Mouse (Mus musculus) monocyte, adult 5-6 weeks (primary cell): ENCODE measurements around the gene Olfr1062. TPM values are rescaled to one million over a fixed set of nuclear protein-coding genes. Genes with fewer than 3 reads are reported as not detected.
"Not testable (repeated sequence)": the region's sequence is repeated elsewhere in the genome, so short reads cannot be mapped to it uniquely, and the experiment has no call there.

Experiments used
- ATAC-seq: fragments of 153-309, 156-312 bp; replicated peaks from 2 replicates; pipeline ENCODE4 v1.8.0; 2017; ENCODE audit warnings: mild to moderate bottlenecking; ENCODE audit not compliant: low TSS enrichment, insufficient number of reproducible peaks, severe bottlenecking, poor library complexity, low FRiP score
- total RNA-seq: library from RNA; stranded (forward); fragments of 200-1000, 200-491, 200-594 nt; gene quantifications from 3 replicates; pipeline ENCODE4 v1.2.3, GENCODE M21; 2017

Olfr1062 gene
- total RNA-seq = not detected in 3 replicates

DNA sequence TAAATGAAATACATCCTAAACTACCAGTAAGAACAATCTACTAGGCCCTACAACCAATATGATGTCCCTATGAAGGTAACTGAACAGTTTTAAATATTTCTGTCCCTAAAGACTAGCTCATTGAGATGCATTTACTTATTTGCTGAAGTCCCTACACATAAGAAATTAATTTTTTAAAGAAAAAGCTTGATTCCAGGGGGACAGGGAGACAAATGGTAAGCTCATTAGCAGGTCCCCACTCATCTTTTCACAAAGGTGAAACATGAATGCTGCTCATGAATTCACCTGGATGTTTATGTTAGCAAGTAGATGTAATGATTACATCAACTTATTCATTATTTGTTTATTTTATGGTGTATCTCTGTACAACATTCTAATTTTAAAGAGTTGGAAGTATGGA lies at the start of gene Olfr1062:
Gene Olfr1062 (minus strand): TSS at position 101 of the 400 bp plus-strand sequence.
- ATAC-seq = not testable (repeated sequence)

DNA sequence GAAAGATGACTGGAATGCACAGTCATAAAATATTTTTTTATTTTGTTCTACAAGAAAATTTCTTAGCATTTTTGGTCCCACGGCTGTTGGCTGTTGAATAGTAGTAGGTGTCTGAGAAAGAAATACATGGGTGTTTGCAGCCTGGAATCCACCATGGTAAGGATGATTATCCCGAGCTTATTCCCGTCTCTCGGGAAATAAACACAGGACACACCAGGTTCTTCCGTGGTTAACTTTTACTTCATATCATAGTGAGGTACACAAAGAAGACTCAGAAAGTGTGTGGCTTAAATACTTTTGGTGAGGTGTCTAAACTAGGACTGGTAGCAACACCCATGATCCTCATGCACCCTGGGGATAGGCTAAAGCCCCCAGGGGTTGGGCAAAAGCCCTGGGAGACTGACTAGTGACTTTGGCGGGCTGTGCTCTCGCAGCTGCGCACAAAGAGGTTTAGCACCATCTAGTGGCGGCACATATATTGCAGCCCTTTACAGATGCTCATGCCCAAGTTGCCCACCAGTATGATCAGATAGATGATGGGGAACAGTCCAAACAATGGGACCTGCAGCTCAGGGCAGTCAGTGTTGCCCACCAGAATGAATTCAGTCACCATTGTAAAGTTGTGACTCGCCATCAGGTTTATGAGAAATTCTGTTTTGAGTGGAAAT lies 38.0 kb upstream of the Olfr1062 start:
- no peak for ATAC-seq

DNA sequence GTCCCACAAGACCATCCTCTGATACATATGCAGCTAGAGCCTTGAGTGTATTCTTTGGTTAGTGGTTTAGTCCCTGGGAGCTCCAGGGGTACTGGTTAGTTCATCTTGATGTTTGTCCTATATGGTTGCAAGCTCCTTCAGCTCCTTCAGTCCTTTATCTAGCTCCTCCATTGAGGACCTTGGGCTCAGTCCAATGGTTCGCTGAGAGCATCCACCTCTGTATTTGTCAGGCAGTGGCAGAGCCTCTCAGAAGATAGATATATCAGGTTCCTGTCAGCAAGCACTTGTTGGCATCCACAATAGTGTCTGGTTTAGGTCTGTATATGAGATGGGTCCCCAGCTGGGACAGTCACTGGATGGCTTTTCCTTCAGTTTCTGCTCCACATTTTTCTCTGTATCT lies 33.9 kb upstream of the Olfr1062 start:
- ATAC-seq = no peak

DNA sequence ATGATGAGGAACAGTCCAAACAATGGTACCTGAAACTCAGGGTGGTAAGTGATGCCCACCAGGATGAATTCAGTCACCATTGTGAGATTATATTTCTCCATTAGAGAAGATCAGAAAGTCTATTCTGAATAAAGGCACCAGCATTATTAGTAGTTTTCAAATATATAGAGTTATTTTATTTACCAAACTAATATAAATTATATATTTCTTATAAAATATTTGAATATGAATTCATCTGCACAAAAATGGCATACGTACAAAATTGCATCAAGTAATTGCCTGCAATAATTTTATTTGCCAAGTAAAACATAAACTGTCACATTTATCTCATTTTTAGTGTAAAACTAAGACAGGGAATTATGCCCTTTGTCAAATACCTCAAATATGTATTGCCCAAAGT lies 29.6 kb upstream of the Olfr1062 start, which contains the start of gene Olfr1066:
Gene Olfr1066 (minus strand): TSS at position 101 of the 400 bp plus-strand sequence.
- ATAC-seq = no peak

DNA sequence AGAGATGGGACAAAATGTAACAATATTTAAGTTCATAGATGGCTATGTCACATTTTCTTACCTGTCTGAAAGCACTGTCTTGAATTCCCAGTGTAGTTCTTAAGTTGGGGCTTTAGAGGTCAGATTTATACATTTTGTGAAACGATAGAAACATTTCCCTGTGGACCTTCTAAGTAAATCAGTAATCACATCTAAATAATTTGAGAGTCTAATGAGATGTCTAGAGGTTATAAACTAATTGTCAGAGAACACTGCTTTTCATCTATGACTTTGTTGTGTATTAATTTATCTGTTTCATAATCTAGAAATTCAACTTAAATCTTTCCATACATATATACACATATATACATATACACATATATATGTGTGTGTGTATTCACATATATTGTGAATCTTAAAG lies 23.9 kb upstream of the Olfr1062 start, which contains the start of gene Olfr1065:
Gene Olfr1065 (minus strand): TSS at position 101 of the 400 bp plus-strand sequence.
- not testable (repeated sequence) for ATAC-seq

DNA sequence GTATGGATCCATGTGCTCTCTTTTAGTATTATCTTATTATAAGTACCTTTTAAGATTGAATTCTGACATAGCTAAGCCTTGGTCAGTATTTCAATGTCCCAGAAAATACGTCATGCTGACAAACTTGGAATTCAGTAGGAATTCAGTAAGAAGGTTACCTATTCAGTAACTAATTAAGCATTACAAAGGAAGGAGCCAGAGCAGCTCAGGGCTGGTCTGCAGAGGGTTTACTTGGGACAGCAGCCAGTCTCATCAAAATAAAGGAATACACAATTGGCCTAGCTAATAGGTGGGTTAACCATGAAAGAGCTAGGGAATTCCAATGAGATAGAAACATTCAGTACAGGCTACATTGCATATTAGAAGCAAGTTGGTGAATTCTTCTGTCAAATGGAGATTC lies 15.6 kb upstream of the Olfr1062 start:
- ATAC-seq = not testable (repeated sequence)

DNA sequence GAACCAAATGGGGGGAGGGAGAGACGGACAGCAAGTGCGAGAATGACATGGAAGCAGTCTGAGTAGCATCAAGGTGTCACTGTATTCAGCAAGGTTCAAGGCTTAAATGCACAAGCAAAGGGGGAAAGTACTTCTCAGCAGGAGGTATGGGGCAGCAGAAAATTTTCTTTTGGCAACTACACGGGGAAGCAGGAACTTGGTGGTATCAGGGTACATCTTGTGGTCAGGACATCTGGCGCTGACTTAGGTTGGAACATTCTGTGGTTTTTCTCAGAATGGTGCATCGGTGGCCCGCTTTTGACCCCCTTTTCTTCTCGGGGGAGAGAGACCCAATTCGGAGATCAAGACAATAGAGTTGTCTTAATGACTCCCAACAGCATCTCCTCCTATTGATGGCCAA lies 2.0 kb upstream of the Olfr1062 start:
- ATAC-seq = not testable (repeated sequence)

DNA sequence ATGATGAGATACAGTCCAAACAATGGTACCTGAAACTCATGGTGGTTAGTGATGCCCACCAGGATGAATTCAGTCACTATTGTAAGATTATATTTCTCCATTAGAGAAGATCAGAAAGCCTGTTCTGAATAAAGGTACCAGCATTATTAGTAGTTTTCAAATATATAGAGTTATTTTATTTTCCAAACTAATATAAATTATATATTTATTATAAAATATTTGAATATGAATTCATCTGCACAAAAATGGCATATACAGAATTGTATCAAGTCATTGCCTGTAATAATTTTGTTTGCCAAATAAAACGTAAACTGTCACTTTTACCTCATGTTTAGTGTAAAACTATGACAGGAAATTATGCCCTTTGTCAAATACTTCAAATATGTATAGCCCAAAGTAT lies 12.6 kb downstream of the Olfr1062 start, which contains the start of gene Olfr1061:
Gene Olfr1061 (minus strand): TSS at position 101 of the 400 bp plus-strand sequence.
- no peak for ATAC-seq

DNA sequence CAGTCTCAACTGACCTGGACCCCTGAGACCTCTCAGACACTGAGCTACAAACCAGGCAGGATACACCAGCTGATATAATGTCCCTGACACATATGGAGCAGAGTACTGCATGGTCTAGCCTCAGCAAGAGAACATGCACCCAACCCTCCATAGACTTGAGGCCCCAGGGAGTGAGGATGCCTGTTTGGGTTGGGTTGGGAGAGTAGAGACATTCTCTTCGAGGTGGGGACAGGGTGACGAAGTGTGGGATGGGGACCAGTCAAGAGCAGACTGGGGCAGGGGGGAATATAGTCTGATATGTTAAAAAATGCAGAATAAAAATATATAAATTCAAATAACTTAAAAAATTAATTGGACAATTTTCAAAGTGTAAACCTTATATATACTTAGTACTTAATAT lies 31.4 kb downstream of the Olfr1062 start:
- no peak for ATAC-seq

DNA sequence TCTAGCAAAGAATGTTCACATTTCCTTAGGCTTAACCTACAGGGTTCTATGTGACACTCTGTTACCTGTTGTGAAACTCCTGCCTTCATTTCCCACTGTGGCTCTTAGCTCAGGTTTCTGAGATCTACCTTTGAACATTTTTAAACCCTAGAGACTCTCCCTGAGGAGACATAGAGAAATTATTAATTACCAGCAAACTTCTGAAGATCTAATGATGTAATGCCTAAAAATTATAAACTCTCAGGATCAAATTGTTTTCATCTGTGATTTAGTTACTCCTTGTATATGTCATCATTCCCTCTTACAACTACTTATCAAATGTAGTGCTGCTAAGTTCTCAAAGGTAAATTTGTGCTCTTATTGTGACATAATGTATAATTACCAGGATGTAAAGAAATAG lies 38.1 kb downstream of the Olfr1062 start, which contains the start of gene Olfr1058:
Gene Olfr1058 (minus strand): TSS at position 101 of the 400 bp plus-strand sequence.
- ATAC-seq = not testable (repeated sequence)

DNA sequence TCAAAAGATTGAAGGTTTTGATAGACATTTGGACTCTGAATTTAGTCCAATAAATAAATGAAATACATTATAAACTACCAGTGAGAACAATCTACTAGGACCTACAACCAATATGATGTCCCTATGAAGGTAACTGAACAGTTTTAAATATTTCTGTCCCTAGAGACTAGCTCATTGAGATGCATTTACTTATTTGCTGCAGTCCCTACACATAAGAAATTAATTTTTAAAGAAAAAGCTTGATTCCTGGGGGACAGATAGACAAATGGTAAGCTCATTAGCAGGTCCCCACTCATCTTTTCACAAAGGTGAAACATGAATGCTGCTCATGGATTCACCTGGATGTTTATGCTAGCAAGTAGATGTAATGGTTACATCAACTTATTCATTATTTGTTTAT lies 48.3 kb downstream of the Olfr1062 start, which contains the start of gene Olfr1057:
Gene Olfr1057 (minus strand): TSS at position 101 of the 400 bp plus-strand sequence.
- ATAC-seq = no peak

Other genes with a start within 250 kb of the Olfr1062 start
- gene Olfr1044, start 248.9 kb downstream of the Olfr1062 start, total RNA-seq = not detected in 3 replicates
- not detected in 3 replicates for gene Olfr52, start 241.1 kb downstream of the Olfr1062 start, total RNA-seq
- gene Olfr1045, start 223.7 kb downstream of the Olfr1062 start, total RNA-seq = not detected in 3 replicates
- gene Olfr1046, start 207.4 kb downstream of the Olfr1062 start, total RNA-seq = not detected in 3 replicates
- gene Olfr1047, start 195.3 kb downstream of the Olfr1062 start, total RNA-seq = not detected in 3 replicates
- gene Olfr1048, start 186.5 kb downstream of the Olfr1062 start, total RNA-seq = not detected in 3 replicates
- not detected in 3 replicates for gene Olfr1049, start 168.4 kb downstream of the Olfr1062 start, total RNA-seq
- not detected in 3 replicates for gene Olfr1051, start 147.7 kb downstream of the Olfr1062 start, total RNA-seq
- gene Olfr1052, start 134.3 kb downstream of the Olfr1062 start, total RNA-seq = not detected in 3 replicates
- gene Olfr1053, start 111.5 kb downstream of the Olfr1062 start, total RNA-seq = not detected in 3 replicates
- not detected in 3 replicates for gene Olfr1054, start 91.3 kb downstream of the Olfr1062 start, total RNA-seq
- gene Olfr1055, start 76.5 kb downstream of the Olfr1062 start, total RNA-seq = not detected in 3 replicates
- 0.64 TPM in 1 of 3 replicates, not detected in the others for gene Olfr1056, start 64.3 kb downstream of the Olfr1062 start, total RNA-seq
- not detected in 3 replicates for gene Olfr1057, start 48.4 kb downstream of the Olfr1062 start, total RNA-seq
- gene Olfr1058, start 38.2 kb downstream of the Olfr1062 start, total RNA-seq = not detected in 3 replicates
- not detected in 3 replicates for gene Olfr1061, start 12.7 kb downstream of the Olfr1062 start, total RNA-seq
- not detected in 3 replicates for gene Olfr1065, start 23.8 kb upstream of the Olfr1062 start, total RNA-seq
- gene Olfr1066, start 29.5 kb upstream of the Olfr1062 start, total RNA-seq = not detected in 3 replicates
- gene Olfr228, start 60.6 kb upstream of the Olfr1062 start, total RNA-seq = not detected in 3 replicates
- gene Olfr1076, start 81.7 kb upstream of the Olfr1062 start, total RNA-seq = not detected in 3 replicates
- not detected in 3 replicates for gene Olfr1079, start 115.7 kb upstream of the Olfr1062 start, total RNA-seq
- not detected in 3 replicates for gene Olfr1080, start 131.5 kb upstream of the Olfr1062 start, total RNA-seq
- not detected in 3 replicates for gene Olfr1082, start 172.2 kb upstream of the Olfr1062 start, total RNA-seq
- gene Olfr1084, start 213.0 kb upstream of the Olfr1062 start, total RNA-seq = not detected in 3 replicates
- gene Olfr1085, start 235.3 kb upstream of the Olfr1062 start, total RNA-seq = not detected in 3 replicates